Mouse (Mus musculus): ENCODE results near the gene Ift122. TPM values are rescaled to one million over a fixed set of nuclear protein-coding genes. Genes with fewer than 3 reads are reported as not detected.

Ift122 gene
- total and polyA plus RNA-seq, 3 experiments, result 3.3 to 8.0 TPM; not detected in 1

DNA sequence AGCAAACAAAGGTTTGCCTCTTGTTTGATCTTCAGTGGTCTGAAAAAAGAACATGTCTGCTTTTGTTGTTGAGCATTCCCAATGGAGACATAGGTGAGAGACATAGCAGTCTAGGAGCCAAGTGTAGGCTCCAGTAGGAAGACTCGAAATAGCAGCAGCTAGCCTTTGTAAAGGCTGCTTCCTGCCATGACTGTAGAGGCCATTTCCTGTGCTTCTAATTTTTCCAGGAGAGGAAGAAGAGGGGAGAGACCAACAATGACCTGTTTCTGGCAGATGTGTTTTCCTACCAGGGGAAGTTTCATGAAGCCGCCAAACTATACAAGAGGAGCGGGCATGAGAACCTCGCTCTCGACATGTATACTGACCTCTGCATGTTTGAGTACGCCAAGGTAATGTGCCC, 52.3 kb downstream of the Ift122 start:
- Histone ChIP-seq H3K36me3 (ENCODE audit: control insufficient read depth in 1 of 2, insufficient read depth in 2 of 2, low read length in 2 of 2) (peaks cover 0 to 19% of the 10 kb centered on the region in 2 experiments; a peak in 2 of 4 replicates), H3K79me2 (ENCODE audit: control insufficient read depth, insufficient read depth, low read length, poor library complexity) (no peaks in the 10 kb centered on the region), H3K9ac (ENCODE audit: control insufficient read depth, low read depth, low read length, poor library complexity, severe bottlenecking) (no peak overlapping the region), H3K27ac (ENCODE audit: control insufficient read depth, low read depth, low read length) (no peak overlapping the region), H3K4me1 (ENCODE audit: control insufficient read depth in 1 of 2, insufficient read depth in 2 of 2, low read length in 2 of 2) (peaks cover 12 to 36% of the 10 kb centered on the region in 2 experiments), H3K9me3 (replicated peaks; ENCODE audit: insufficient read depth, low read length) (no peaks in the 10 kb centered on the region), H3K27me3 (ENCODE audit: control insufficient read depth in 1 of 2, insufficient read depth in 2 of 2, low read length in 2 of 2) (no peaks in the 10 kb centered on the region), H3K4me3 (ENCODE audit: control insufficient read depth in 1 of 2, insufficient read depth in 1 of 2, low read depth in 2 of 2, low read length in 2 of 2) (no peak overlapping the region)
- TF ChIP-seq CHD1 (IDR thresholded peaks at IDR 0.05; ENCODE audit: low read depth, low read length) (no peak), ZKSCAN1 (IDR thresholded peaks at IDR 0.05; ENCODE audit: low read depth, low read length) (no peak), KAT2A (conservative IDR thresholded peaks at IDR 0.05; ENCODE audit: low read depth, low read length) (no peak), MAX (IDR thresholded peaks at IDR 0.05; ENCODE audit: low read length) (no peak), GABPA (IDR thresholded peaks at IDR 0.05; ENCODE audit: low read depth, low read length) (no peak), CHD2 (IDR thresholded peaks at IDR 0.05; ENCODE audit: low read length) (no peak), E2F4 (IDR thresholded peaks at IDR 0.05; ENCODE audit: borderline replicate concordance, low read depth, low read length) (no peak), POLR2AphosphoS2 (IDR thresholded peaks at IDR 0.05; ENCODE audit: low read length) (no peak), RAD21 (IDR thresholded peaks at IDR 0.05; ENCODE audit: low read depth, low read length) (no peak), USF1 (IDR thresholded peaks at IDR 0.05; ENCODE audit: low read depth, low read length) (no peak), NRF1 (IDR thresholded peaks at IDR 0.05; ENCODE audit: insufficient read depth, low read depth, low read length, poor library complexity, severe bottlenecking) (no peak), ZC3H11A (IDR thresholded peaks at IDR 0.05; ENCODE audit: low read depth, low read length) (no peak), RCOR1 (IDR thresholded peaks at IDR 0.05; ENCODE audit: low read depth, low read length) (no peak), POLR2AphosphoS5 (IDR thresholded peaks at IDR 0.05; ENCODE audit: borderline replicate concordance, low read depth, low read length) (no peak)
- DNase-seq (ENCODE audit: low read depth, low spot score), result no peak

GRCm38 (mm10) chr6:115906455-115906854, 53.2 kb downstream of the Ift122 start:
- Histone ChIP-seq H3K79me2 (ENCODE audit: control insufficient read depth, insufficient read depth, low read length, poor library complexity) (no peaks in the 10 kb centered on the region), H3K9ac (ENCODE audit: control insufficient read depth, low read depth, low read length, poor library complexity, severe bottlenecking) (no peak overlapping the region), H3K4me3 (ENCODE audit: control insufficient read depth in 1 of 2, insufficient read depth in 1 of 2, low read depth in 2 of 2, low read length in 2 of 2) (no peak overlapping the region), H3K27ac (ENCODE audit: control insufficient read depth, low read depth, low read length) (peak overlapping the region; percentile 28; the same call in 1 of the 2 replicates), H3K36me3 (ENCODE audit: control insufficient read depth in 1 of 2, insufficient read depth in 2 of 2, low read length in 2 of 2) (peaks cover 0 to 19% of the 10 kb centered on the region in 2 experiments; a peak in 2 of 4 replicates), H3K4me1 (ENCODE audit: control insufficient read depth in 1 of 2, insufficient read depth in 2 of 2, low read length in 2 of 2) (peaks cover 12 to 37% of the 10 kb centered on the region in 2 experiments), H3K9me3 (replicated peaks; ENCODE audit: insufficient read depth, low read length) (no peaks in the 10 kb centered on the region), H3K27me3 (ENCODE audit: control insufficient read depth in 1 of 2, insufficient read depth in 2 of 2, low read length in 2 of 2) (no peaks in the 10 kb centered on the region)
- no peak for TF ChIP-seq CTCF (IDR thresholded peaks at IDR 0.05 in 2 of 3, conservative IDR thresholded peaks at IDR 0.05 in 1 of 3; ENCODE audit: control insufficient read depth in 1 of 3, insufficient read depth in 1 of 3, low read depth in 2 of 3, low read length in 3 of 3, poor library complexity in 1 of 3, severe bottlenecking in 1 of 3)
- no peak for TF ChIP-seq ZKSCAN1 (IDR thresholded peaks at IDR 0.05; ENCODE audit: low read depth, low read length)
- no peak for TF ChIP-seq USF2 (IDR thresholded peaks at IDR 0.05; ENCODE audit: borderline replicate concordance in 1 of 2, insufficient read depth in 1 of 2, low read depth in 1 of 2, low read length in 2 of 2)
- TF ChIP-seq POLR2AphosphoS5 (IDR thresholded peaks at IDR 0.05; ENCODE audit: borderline replicate concordance, low read depth, low read length), result no peak
- TF ChIP-seq MYC (IDR thresholded peaks at IDR 0.05; ENCODE audit: low read depth, low read length), result no peak
- TF ChIP-seq ZNF384 (IDR thresholded peaks at IDR 0.05; ENCODE audit: low read depth, low read length), result no peak
- no peak for TF ChIP-seq GATA1 (IDR thresholded peaks at IDR 0.05; ENCODE audit: low read depth, low read length)
- TF ChIP-seq NRF1 (IDR thresholded peaks at IDR 0.05; ENCODE audit: insufficient read depth, low read depth, low read length, poor library complexity, severe bottlenecking), result no peak
- no peak for TF ChIP-seq HCFC1 (IDR thresholded peaks at IDR 0.05; ENCODE audit: low read depth, low read length)
- no peak for TF ChIP-seq RCOR1 (IDR thresholded peaks at IDR 0.05; ENCODE audit: low read depth, low read length)
- no peak for TF ChIP-seq POLR2AphosphoS2 (IDR thresholded peaks at IDR 0.05; ENCODE audit: low read length)
- no peak for TF ChIP-seq CHD1 (IDR thresholded peaks at IDR 0.05; ENCODE audit: low read depth, low read length)
- no peak for TF ChIP-seq CHD2 (IDR thresholded peaks at IDR 0.05; ENCODE audit: low read length)
- TF ChIP-seq USF1 (IDR thresholded peaks at IDR 0.05; ENCODE audit: low read depth, low read length), result no peak
- TF ChIP-seq E2F4 (IDR thresholded peaks at IDR 0.05; ENCODE audit: borderline replicate concordance, low read depth, low read length), result no peak
- no peak for TF ChIP-seq NELFE (IDR thresholded peaks at IDR 0.05; ENCODE audit: low read depth, low read length)
- peak; percentile 70 for DNase-seq (ENCODE audit: low read depth, low spot score)
